Mouse (Mus musculus) hindbrain, embryonic 11.5 days (tissue): ENCODE measurements at regions not wholly inside any gene's neighbourhood (a gene's known extent, or its start where the extent isn't known, plus 50 kb on each side); places are given as distances from the start of the nearest gene placed in this dataset.

Experiments
- ATAC-seq: fragments of 200-750 bp; cut with Nextera tagmentation; 2 replicates; pipeline ENCODE4 v1.8.0; 2017; ENCODE audit warnings: mild to moderate bottlenecking, moderate TSS enrichment, moderate library complexity; ENCODE audit not compliant: low FRiP score
- DNase-seq: peaks from one replicate; pipeline ENCODE4 v3.0.0-alpha.2; 2015; ENCODE audit warnings: low spot score
- H3K27ac ChIP-seq: fragments of 300-500 bp; sonication (generic); 2 replicates; pipeline ENCODE4 v1.5.1; 2014; ENCODE audit warnings: mild to moderate bottlenecking, low read depth, low read length
- H3K27me3 ChIP-seq: fragments of 300-500 bp; sonication (generic); 2 replicates; pipeline ENCODE4 v1.6.1; 2014; ENCODE audit warnings: mild to moderate bottlenecking, low read length, moderate library complexity, mixed read lengths; ENCODE audit not compliant: control insufficient read depth, insufficient read depth
- H3K36me3 ChIP-seq: fragments of 300-500 bp; sonication (generic); 2 replicates; pipeline ENCODE4 v1.6.1; 2014; ENCODE audit warnings: mild to moderate bottlenecking, low read length, moderate library complexity, mixed read lengths; ENCODE audit not compliant: control insufficient read depth, insufficient read depth
- H3K4me1 ChIP-seq: fragments of 300-500 bp; sonication (generic); replicated peaks from 2 replicates; pipeline ENCODE4 v1.6.1; 2014; ENCODE audit warnings: low read length, mixed read lengths; ENCODE audit not compliant: control insufficient read depth, insufficient read depth
- H3K4me2 ChIP-seq: fragments of 300-500 bp; sonication (generic); replicated peaks from 2 replicates; pipeline ENCODE4 v1.6.1; 2014; ENCODE audit warnings: mild to moderate bottlenecking, low read depth, low read length
- H3K4me3 ChIP-seq: fragments of 300-500 bp; sonication (generic); 2 replicates; pipeline ENCODE4 v1.5.1; 2014; ENCODE audit warnings: low read depth, low read length
- H3K9ac ChIP-seq: fragments of 300-500 bp; sonication (generic); 2 replicates; pipeline ENCODE4 v1.6.1; 2014; ENCODE audit warnings: low read depth, low read length
- H3K9me3 ChIP-seq: fragments of 300-500 bp; sonication (generic); 2 replicates; pipeline ENCODE4 v1.6.1; 2016; ENCODE audit warnings: low read length; ENCODE audit not compliant: control insufficient read depth
- WGBS: fragments of 180-500 bp; shearing (Covaris S2); extraction: QIAGEN DNeasy Blood & Tissue Kit; methylation state at CpG from one replicate; pipeline ENCODE4 v1.1.7; 2014; 5-methylcytosine and 5-hydroxymethylcytosine counted together

- Histone ChIP-seq H3K36me3 (no peaks in the 10 kb centered on the region), H3K9me3 (no peaks in the 10 kb centered on the region), H3K27me3 (no peaks in the 10 kb centered on the region), H3K4me3 (no peak overlapping the region), H3K4me1 (no peaks in the 10 kb centered on the region; the same call in 1 of the 2 replicates), H3K4me2 (no peak overlapping the region), H3K27ac (no peak overlapping the region), H3K9ac (no peak overlapping the region)
- WGBS, result 75% methylated on average over 13 of the region's 13 CpGs
- DNase-seq (no peak), ATAC-seq (no peak)
Measured at GRCm38 (mm10) chr1:91611281-91611680, 70.9 kb downstream of the Asb1 start.

GRCm38 (mm10) chr1:91611694-91612093 is 71.3 kb downstream of the Asb1 start:
- Histone ChIP-seq H3K27me3 (no peaks in the 10 kb centered on the region), H3K9me3 (no peaks in the 10 kb centered on the region), H3K4me2 (no peak overlapping the region), H3K27ac (no peak overlapping the region), H3K4me3 (no peak overlapping the region), H3K4me1 (no peaks in the 10 kb centered on the region), H3K9ac (no peak overlapping the region), H3K36me3 (no peaks in the 10 kb centered on the region)
- DNase-seq (no peak), ATAC-seq (no peak)
- 75% methylated on average over 16 of the region's 16 CpGs for WGBS

GRCm38 (mm10) chr1:91612912-91613311 is 72.6 kb downstream of the Asb1 start:
- whole genome bisulfite sequencing, result 65% methylated on average over 3 of the region's 3 CpGs
- Histone ChIP-seq H3K4me1 (no peaks in the 10 kb centered on the region), H3K36me3 (no peaks in the 10 kb centered on the region), H3K4me2 (no peak overlapping the region), H3K27me3 (no peaks in the 10 kb centered on the region), H3K9me3 (no peaks in the 10 kb centered on the region), H3K9ac (no peak overlapping the region), H3K27ac (no peak overlapping the region), H3K4me3 (no peak overlapping the region)
- DNase-seq, result no peak
- no peak for ATAC-seq

- ATAC-seq (no peak), DNase-seq (no peak)
- 73% methylated on average over 5 of the region's 5 CpGs for WGBS
- Histone ChIP-seq H3K27ac (no peak overlapping the region), H3K9ac (no peak overlapping the region), H3K4me3 (no peak overlapping the region), H3K4me2 (no peak overlapping the region), H3K9me3 (no peaks in the 10 kb centered on the region), H3K36me3 (no peaks in the 10 kb centered on the region), H3K4me1 (no peaks in the 10 kb centered on the region), H3K27me3 (no peaks in the 10 kb centered on the region)
Measured at GRCm38 (mm10) chr1:91615396-91615795, 75.1 kb downstream of the Asb1 start.

DNA sequence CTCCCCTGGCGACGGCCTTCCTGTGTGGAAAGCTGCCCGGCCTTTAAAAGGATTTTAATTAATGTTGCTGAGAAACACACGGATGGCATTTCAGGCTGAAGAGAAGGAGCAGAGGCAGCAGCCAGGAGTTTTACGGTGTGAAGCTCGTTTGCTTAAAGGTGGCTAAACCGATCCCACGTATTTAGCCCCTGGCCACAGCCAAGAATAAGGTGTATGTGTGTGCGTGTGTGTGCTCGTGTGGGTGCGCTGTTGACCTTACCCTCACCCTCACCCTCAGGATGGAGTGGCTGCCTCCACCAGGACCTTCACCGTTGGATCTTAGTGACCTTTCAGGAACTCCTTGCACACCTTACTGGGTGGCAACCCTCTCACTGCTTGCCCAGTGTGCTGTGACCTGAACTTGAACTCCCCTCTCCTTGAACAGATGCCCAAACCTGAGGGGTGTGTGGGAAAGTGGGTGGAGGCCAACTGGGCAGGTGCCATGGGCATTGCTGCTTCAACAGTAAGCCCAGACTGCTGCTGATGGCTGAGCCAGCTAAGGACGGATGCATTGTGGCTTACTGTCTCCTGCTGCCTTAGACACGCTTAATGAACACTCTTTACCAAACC is 78.3 kb downstream of the Asb1 start:
- ATAC-seq, result no peak
- Histone ChIP-seq H3K27ac (no peak overlapping the region), H3K4me2 (no peak overlapping the region), H3K27me3 (no peaks in the 10 kb centered on the region), H3K4me1 (no peaks in the 10 kb centered on the region), H3K9me3 (no peaks in the 10 kb centered on the region), H3K4me3 (no peak overlapping the region), H3K9ac (no peak overlapping the region), H3K36me3 (no peaks in the 10 kb centered on the region)
- DNase-seq, result no peak
- 91% methylated on average over 14 of the region's 14 CpGs for WGBS

DNA sequence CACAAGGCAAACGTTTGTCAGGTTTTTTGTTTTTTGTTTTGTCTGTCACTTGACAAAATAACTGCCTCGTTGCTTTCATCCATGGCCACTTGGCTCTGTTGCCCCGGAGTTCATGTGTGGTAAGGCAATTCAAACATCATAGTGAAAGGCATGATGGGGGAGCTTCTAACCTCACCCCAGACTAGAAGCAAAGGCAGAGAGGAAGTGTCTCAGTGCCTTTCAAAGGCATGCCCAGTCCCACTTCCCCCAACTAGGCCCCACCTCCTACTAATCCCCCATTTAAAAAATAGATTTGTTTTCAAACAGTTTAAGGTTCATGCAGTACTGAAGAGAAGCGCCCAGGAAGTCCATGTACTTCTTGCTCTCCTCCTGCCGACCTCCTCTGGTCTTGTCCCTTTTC is 80.8 kb downstream of the Asb1 start:
- WGBS, result 77% methylated on average over 5 of the region's 5 CpGs
- Histone ChIP-seq H3K4me1 (no peaks in the 10 kb centered on the region), H3K9ac (no peak overlapping the region)

GRCm38 (mm10) chr1:91622874-91623273 is 82.5 kb downstream of the Asb1 start:
- 90% methylated on average over 5 of the region's 5 CpGs for WGBS
- DNase-seq, result no peak
- no peaks in the 10 kb centered on the region for H3K4me1 ChIP-seq
- no peaks in the 10 kb centered on the region for H3K27me3 ChIP-seq
- H3K36me3 ChIP-seq, result no peaks in the 10 kb centered on the region
- ATAC-seq, result no peak
- H3K4me2 ChIP-seq, result no peak overlapping the region
- H3K9ac ChIP-seq, result no peak overlapping the region
- no peak overlapping the region for H3K27ac ChIP-seq
- H3K4me3 ChIP-seq, result no peak overlapping the region
- no peaks in the 10 kb centered on the region for H3K9me3 ChIP-seq

More for the DNA sequence above, 80.8 kb downstream of the Asb1 start:
- Histone ChIP-seq H3K36me3 (no peaks in the 10 kb centered on the region), H3K27ac (no peak overlapping the region), H3K27me3 (no peaks in the 10 kb centered on the region), H3K9me3 (no peaks in the 10 kb centered on the region), H3K4me2 (no peak overlapping the region), H3K4me3 (no peak overlapping the region)
- ATAC-seq (no peak), DNase-seq (no peak)

DNA sequence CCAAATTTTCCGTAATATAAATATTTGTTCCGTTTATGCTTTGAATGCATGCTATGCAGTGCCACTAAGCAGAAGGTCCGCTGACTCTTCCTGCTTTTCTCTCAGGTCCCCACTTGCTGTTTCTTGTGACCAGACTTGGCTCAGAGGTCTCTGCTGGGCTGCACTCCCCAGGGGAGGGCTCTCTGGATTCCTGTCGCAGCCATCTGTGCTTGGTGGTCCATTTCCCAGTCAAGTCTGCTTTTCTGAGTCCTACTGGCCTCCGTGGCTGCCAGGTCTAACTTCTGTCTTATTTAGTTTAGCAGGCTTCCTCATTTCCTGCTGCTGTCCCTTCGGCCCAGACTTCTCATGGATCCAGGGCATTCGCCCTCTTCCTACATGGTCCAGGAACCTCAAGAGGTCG is 83.7 kb downstream of the Asb1 start:
- no peak for ATAC-seq
- H3K9me3 ChIP-seq, result no peaks in the 10 kb centered on the region
- H3K27ac ChIP-seq, result no peak overlapping the region
- no peak overlapping the region for H3K4me2 ChIP-seq
- 63% methylated on average over 8 of the region's 8 CpGs for WGBS
- no peaks in the 10 kb centered on the region for H3K4me1 ChIP-seq
- no peaks in the 10 kb centered on the region for H3K36me3 ChIP-seq
- no peak overlapping the region for H3K4me3 ChIP-seq
- H3K27me3 ChIP-seq, result no peaks in the 10 kb centered on the region
- no peak overlapping the region for H3K9ac ChIP-seq
- DNase-seq, result no peak

GRCm38 (mm10) chr1:91624531-91625300 is 84.4 kb downstream of the Asb1 start:
- WGBS, result 72% methylated on average over 11 of the region's 11 CpGs
- Histone ChIP-seq H3K4me2 (no peak overlapping the region), H3K9me3 (no peaks in the 10 kb centered on the region), H3K27ac (no peak overlapping the region), H3K4me3 (no peak overlapping the region), H3K27me3 (no peaks in the 10 kb centered on the region), H3K4me1 (no peaks in the 10 kb centered on the region), H3K9ac (no peak overlapping the region), H3K36me3 (no peaks in the 10 kb centered on the region)
- ATAC-seq, result no peak
- no peak for DNase-seq
